Mouse (Mus musculus) NIH3T3 (cell line): ENCODE measurements at regions not wholly inside any gene's neighbourhood (a gene's known extent, or its start where the extent isn't known, plus 50 kb on each side); places are given as distances from the start of the nearest gene placed in this dataset.
A peak's percentile ranks its signal among the peaks of the same experiment; 100 is the strongest.

Source experiments
- DNase-seq: peaks from one replicate; pipeline ENCODE4 v3.0.0-alpha.2; 2012; ENCODE audit warnings: low read depth

- DNase-seq = no peak
Observed at GRCm38 (mm10) chr14:100792094-100792493, 408.0 kb downstream of the Prr30 start.

DNA sequence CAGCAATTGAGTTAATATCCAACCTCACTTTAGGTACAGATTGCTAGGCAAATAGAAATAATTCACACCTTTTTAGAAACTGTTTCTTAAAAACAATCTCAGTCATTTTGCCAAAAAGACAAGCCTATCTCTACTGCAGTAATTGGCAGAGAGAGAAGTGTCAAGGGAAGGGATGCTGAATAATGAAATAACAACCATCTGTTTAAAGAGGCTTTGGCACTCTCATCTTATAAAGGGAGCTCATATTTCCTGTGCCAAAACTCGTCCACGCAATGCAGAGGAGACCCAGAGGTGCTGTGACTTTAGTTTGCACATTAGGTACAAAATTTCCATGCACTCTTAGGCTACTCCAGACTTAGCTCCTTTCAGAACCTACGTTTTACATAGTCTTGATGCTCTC lies 418.2 kb downstream of the Prr30 start:
- no peak for DNase-seq

GRCm38 (mm10) chr14:100753951-100754350 lies 446.2 kb downstream of the Prr30 start:
- peak; percentile 19 for DNase-seq

- no peak for DNase-seq
Observed at GRCm38 (mm10) chr14:100752746-100753145, 447.4 kb downstream of the Prr30 start.

DNA sequence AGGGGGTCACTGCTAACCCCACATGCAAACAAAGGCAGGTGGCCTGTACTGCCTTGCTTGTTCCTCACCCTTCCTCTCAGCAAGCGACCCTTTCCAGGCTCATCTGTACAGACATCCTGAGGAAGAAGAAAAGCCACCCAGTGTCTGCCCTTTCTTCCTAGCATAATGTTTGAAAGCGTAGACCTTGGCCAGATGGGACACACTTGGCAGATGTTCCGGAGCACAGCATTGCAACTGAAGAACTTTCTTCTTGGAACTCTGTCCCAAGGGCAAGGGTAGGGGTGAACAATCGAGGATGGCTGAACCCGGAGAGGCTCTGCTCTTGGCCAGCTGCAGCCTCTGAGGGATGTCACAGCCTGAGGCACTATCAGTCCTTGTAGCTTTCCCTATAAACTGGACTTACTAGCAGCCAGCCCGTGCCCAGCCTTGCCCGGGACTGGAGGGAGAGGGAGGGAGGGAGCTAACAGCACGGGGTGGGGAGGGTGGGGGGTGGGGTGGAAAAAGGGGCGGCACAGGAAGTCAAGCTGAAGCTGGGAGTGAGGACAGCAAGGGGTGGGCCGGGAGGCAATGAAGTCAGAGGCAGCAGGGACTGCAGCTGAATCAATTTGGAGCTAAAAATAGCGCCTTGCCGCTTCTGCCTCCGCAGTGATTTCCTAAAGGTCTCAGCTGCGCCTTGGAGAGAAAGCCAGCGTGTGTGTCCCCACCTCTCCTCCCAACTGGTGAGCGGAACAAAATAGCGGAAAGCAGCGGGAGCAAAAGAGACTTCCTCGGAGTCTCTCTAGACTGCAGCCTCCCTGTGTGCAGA lies 450.2 kb downstream of the Prr30 start:
- DNase-seq = peak; percentile 56

DNA sequence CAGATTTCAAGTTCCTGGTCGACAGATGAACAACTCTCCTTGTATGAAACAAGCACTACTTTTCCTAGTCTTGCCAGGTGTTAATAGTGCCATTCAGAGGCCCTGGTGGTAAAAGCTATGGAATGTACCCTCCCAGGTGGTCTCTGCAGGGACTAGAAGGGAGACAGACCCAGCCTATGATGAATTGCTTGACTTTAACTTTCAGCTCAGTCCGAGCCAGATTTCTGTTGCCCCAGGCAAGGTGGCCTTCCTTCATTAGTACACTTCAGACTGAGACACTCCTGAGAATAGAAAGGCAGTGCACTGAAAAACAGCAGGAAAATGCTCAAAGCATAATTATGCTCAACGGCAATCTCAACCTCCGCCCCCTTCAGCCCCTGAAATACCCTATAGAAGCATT lies 450.8 kb upstream of the Klf12 start:
- DNase-seq = no peak

- DNase-seq = no peak
Observed at GRCm38 (mm10) chr14:100728433-100728832, 444.0 kb upstream of the Klf12 start.

- DNase-seq = no peak
Observed at GRCm38 (mm10) chr14:100727701-100728100, 443.2 kb upstream of the Klf12 start.

DNA sequence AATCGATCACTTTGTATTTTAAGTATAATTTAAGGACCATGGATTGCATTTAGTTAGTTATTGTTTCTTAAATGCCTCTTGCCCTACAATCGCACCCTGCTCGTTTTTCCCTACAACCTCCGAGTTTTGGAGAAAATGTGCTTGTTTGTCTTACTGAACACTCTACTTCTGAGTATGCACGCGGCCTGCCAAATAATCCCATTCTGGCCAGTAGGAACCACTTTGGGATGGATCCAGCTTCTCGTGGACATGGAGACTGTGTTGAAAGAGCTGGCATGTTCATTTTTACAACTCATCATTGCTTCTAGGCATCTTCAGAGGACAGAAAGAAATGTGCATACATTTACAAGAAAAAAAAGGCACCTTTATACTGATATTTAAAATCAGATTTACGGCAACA lies 440.5 kb upstream of the Klf12 start:
- DNase-seq = peak; percentile 68

- no peak for DNase-seq
Observed at GRCm38 (mm10) chr14:100720667-100721066, 436.2 kb upstream of the Klf12 start.

- DNase-seq = no peak
Observed at GRCm38 (mm10) chr14:100714952-100715351, 430.5 kb upstream of the Klf12 start.

GRCm38 (mm10) chr14:100713999-100714471 lies 429.6 kb upstream of the Klf12 start:
- DNase-seq = no peak

GRCm38 (mm10) chr14:100713592-100713991 lies 429.1 kb upstream of the Klf12 start:
- no peak for DNase-seq

DNA sequence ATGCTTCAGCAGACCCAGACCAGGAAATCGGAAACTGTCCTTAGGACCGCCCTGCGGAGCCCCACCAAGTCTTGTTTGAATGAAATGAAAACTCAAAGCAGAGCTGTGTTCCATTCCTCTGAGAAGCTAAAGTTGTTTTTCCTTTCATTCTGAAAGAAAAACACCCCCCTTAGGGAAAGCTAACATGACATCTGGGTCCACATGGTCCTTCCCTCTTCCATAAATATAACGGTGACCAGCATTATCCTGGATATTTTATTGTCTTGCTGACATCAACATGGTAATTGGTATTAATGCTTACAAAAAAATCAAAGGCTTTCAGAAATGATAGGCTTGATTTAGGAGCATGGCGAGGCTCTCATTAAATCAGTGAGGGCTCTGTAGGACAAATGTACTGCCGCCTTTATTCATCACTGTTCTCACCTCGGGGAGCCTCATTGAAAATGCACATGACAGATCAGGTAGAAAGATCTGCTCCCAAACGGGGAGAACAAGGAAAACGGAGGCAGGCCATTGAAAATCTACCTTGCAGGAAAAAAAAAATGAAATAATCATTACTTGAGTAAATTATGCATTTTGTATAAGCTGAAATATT lies 381.0 kb upstream of the Klf12 start:
- DNase-seq = no peak

DNA sequence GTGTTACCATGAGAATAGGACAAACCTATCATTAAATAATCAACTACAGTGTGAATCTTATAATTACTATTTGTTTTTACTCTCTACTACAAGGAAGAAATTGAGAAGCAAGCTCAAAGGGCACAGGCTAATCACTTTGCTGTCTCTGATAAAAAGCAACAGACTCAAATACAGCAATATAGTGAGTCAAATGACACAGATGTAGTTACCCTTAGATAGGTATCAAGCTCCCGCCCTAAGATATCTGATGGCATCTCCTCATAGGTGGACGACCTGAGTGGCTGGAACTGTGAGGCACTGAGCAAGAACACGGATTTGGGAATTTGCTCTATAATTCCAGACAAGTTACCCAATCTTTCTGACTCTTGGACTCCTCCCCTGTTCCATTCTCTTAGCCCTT lies 379.7 kb upstream of the Klf12 start:
- no peak for DNase-seq

DNA sequence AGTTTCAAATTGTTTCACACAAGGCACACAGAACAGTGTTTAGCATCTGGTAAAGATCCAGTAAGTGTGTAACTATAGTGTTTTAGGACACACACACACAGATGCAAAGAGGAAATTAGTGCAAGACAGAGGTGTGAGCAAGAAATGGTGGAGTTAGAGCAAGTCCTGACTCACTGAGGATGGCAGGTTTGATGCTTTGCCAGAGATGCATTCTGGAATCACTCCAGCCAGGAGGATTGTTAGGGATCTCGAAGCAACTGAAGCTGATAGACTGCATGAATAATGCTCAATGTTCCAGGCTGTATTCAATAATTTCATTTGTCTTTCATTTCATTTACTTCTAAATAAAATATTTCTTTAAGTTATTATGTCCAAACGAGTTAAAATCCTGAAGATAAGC lies 357.6 kb upstream of the Klf12 start:
- DNase-seq = no peak

DNA sequence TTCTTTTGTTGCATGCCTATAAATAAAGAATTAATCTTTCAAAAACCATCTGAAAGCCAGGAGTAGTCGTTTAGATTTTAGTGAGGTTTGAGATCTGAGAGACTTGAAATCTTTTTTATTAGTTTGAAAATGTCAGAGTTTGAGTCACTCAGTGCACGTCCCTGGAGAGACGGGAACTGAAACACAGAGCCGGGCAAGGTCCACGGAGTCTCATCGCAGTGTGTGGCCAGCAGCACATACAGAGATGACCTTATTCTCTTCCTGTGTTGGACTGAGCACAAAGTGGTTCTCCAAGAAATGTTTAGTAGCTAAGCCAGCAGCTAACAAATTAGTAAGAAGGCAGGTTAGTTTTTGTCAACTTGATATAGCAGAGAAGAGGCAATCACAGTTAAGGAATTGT lies 350.0 kb upstream of the Klf12 start:
- DNase-seq = no peak

DNA sequence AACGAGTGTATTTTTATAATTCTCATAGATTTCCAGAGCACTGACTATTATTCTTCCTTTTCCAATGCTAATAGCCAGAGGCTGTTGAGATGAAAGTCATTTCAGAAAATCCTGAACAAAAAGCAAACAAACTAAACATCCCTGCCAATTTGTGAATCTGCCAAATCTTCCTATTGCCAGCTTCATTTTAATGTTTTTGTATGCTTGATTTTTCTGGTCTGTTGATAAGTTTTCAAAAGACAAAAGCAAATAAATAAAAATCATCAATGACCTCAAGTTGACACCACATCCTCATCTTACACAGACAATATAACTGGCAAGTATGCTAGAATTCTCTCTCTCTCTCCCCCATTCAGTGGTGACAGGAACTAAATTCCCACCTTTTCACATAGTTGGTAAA lies 347.2 kb upstream of the Klf12 start:
- no peak for DNase-seq

DNA sequence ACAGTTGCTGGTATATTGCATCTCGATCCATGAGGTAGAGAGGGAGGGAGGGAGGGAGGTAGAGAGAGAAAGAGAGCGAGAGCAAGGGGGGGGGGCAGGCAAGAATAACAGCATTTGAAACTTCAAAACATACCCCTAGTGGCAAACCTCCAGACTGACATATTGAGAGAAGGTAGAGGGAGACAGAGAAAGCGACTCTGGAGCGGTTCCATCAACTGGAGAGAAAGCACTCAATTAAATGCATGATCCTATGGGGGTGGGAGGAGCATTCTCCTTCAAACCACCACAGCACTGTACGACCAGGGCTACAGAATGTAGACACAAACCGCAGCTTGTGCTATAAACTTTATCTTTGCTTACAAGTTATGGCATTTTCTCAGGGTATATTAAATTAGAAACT lies 345.7 kb upstream of the Klf12 start:
- DNase-seq = no peak

- DNase-seq = no peak
Observed at GRCm38 (mm10) chr14:100627523-100627922, 343.0 kb upstream of the Klf12 start.

DNA sequence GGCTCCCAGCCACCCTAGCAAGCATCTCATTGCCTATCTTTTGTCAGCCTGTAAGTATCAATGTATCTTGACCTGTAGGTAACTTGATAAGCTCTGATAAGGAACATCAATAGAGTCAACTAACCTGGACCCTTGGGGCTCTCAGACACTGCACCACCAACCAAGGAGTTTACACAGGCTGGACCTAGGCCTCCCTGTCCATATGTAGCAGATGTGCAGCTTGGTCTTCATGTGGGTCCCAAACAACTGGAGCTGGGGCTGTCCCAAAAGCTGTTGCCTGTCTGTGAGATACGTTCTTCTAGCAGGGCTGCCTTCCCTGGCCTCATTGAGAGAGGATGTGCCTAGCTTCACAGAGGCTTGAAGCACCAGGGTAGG lies 335.2 kb upstream of the Klf12 start:
- no peak for DNase-seq

DNA sequence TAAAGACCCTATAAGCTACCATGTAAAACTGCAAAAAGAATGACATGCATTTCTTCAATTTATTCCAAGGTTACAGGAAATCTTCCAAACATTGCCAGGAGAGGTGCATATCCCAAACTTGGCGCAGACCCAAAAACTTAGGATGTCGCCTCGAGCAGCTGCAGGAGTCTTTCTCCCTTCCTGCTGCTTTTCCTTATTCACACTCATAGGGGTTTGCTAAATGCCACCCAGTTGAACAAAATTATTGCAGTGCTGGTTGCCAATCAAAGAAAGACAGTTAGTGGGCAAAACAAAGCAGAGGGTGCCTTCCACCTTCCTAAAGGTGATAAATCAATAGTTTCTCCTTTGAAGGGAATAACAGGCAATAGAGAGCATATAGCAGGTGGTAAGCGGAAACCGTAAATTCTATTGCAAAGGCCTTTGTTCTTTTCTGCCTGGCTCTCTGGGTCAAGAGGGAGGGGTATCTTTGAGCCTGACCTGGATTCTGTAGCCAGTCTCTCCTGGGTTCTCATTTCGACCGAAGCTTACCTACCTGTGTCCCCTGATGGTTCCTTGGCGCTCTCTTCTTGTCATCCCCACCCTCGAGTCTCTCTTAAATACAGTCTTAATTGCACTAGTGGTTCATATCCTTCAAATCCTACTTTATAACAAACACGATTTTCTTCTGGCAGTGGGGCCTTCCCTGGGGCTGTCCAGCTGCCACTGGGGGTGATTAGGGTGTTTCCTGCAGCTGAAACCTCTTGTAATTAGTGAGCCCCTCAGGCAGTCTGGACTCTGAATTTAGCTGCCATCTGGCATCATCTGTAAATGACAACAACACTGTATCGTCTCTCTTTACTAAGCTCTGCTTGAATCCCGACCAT lies 334.5 kb upstream of the Klf12 start:
- DNase-seq = no peak
